Mouse (Mus musculus): ENCODE measurements at regions not wholly inside any gene's neighbourhood (a gene's known extent, or its start where the extent isn't known, plus 50 kb on each side); places are given as distances from the start of the nearest gene placed in this dataset.

DNA sequence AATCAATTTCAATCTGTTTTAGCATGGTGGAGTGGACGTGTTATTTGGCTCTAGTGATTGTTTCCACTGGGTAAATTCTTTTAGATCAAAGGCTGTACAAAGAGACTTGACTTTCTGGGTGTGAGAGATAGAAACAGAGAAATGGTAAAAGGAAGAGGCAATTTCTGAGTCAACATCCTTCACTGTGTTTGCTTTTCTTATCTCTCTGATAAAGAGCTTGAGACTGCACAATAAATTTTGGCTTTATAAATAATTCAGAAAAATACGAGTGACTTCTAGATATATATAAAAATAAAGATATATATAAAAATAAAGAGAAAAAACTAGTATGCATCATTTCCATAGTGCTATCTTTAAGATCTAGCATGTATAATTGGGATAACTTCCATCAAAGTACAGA, 301.0 kb upstream of the Cdh10 start:
- H3K4me2 ChIP-seq (ENCODE audit: low read depth, low read length): no peak overlapping the region
- H3K27me3 ChIP-seq (ENCODE audit: insufficient read depth, low read length): no peaks in the 10 kb centered on the region
- TF ChIP-seq CTCF (IDR thresholded peaks at IDR 0.05; ENCODE audit: low read depth): no peak
- H3K27ac ChIP-seq: no peak overlapping the region
- no peak for ATAC-seq
- H3K4me1 ChIP-seq (ENCODE audit: insufficient read depth, low read length): no peaks in the 10 kb centered on the region
- H3K36me3 ChIP-seq (ENCODE audit: insufficient read depth, low read length): no peaks in the 10 kb centered on the region
- no peak overlapping the region for H3K4me3 ChIP-seq (ENCODE audit: low read length)
- no peak overlapping the region for H3K9ac ChIP-seq (replicated peaks; ENCODE audit: low read length)
- DNase-seq (ENCODE audit: low spot score): no peak
- WGBS: 63% methylated on average over 2 of the region's 2 CpGs
- H3K9me3 ChIP-seq (ENCODE audit: low read length): no peaks in the 10 kb centered on the region

DNA sequence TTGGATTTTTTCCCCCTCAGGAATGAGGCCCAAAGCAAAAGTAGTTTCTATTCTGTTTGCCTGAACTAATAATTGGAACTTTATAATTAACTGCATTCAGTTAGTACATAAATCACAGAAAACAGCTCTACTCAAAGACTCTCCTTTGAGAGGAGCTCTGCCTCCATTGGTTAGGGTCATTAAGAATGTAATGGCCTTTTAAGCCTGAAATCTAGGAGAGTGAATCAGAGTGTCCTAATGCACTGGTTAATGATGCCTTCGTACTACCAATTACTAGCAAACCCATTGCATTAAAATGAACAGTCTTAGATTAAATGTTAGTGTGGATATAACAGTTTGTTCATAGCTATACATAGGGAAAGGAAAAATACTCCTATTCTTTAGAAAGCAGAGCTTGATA, 262.3 kb upstream of the Cdh10 start:
- 82% methylated on average over 1 of the region's 1 CpGs for WGBS
- Histone ChIP-seq H3K4me2 (ENCODE audit: low read depth, low read length) (no peak overlapping the region), H3K4me1 (ENCODE audit: insufficient read depth, low read length) (no peaks in the 10 kb centered on the region), H3K36me3 (ENCODE audit: insufficient read depth, low read length) (no peaks in the 10 kb centered on the region), H3K9ac (replicated peaks; ENCODE audit: low read length) (no peak overlapping the region), H3K27me3 (ENCODE audit: insufficient read depth, low read length) (no peaks in the 10 kb centered on the region), H3K27ac (no peak overlapping the region), H3K9me3 (ENCODE audit: low read length) (no peaks in the 10 kb centered on the region), H3K4me3 (ENCODE audit: low read length) (no peak overlapping the region)
- ATAC-seq: no peak
- TF ChIP-seq CTCF (IDR thresholded peaks at IDR 0.05; ENCODE audit: low read depth): no peak
- no peak for DNase-seq (ENCODE audit: low spot score)

All from hindbrain, postnatal 0 days (tissue).